Mouse (Mus musculus): ENCODE results near the gene Spns3. TPM values are rescaled to one million over a fixed set of nuclear protein-coding genes. Genes with fewer than 3 reads are reported as not detected.

Gene Spns3
- polyA plus RNA-seq, 1 experiment = not detected

DNA sequence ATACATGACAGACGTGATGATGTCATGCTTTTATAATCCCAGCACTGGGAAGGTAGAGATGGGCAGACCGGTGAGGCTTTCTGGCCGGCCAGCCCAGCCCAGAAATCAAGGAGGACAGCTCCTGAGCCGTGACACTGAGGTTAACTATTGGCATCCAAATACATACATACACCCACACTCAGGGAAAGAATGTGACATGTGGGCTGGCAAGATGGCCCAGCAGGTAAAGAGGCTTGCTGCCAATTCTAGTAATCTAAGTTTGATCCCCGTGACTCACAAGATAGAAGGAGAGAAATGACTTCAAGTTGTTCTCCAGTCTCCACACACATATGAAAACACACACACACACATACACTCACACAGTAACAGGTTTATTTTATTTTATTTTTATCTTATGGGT lies 19.2 kb downstream of the Spns3 start:
- Histone ChIP-seq H3K4me3 (ENCODE audit: insufficient read depth, low read depth, low read length) (no peak overlapping the region), H3K4me1 (ENCODE audit: control insufficient read depth, insufficient read depth, low read length) (no peaks in the 10 kb centered on the region), H3K27ac (ENCODE audit: insufficient read depth, low read depth, low read length) (no peak overlapping the region)
- WGBS = 91% methylated on average over 5 of the region's 5 CpGs
- no peak for TF ChIP-seq CTCF (IDR thresholded peaks at IDR 0.05; ENCODE audit: insufficient read depth, low read depth, low read length)
- TF ChIP-seq POLR2A (IDR thresholded peaks at IDR 0.05; ENCODE audit: insufficient read depth, low read depth, low read length) = no peak

DNA sequence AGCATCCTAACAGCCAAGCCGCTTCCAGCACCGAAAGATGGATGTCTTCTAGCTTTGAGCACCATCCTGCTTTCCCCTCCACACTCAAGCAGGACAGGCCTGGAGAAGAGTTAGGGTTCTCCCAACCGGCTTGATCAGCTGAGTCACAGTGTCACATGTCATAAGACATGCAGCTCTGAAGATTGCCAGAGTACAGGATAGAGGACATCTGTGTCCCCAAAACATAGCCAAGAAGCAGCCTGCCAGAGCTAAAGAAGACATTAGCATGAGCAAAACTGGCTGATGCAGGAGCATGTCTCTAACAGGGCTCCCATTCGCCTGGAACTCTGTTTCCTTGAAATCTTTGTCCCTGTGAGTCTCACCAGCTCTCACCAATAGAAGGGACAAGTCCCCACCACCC lies 24.1 kb downstream of the Spns3 start:
- 90% methylated on average over 4 of the region's 4 CpGs for WGBS
- no peak overlapping the region for H3K4me3 ChIP-seq (ENCODE audit: insufficient read depth, low read depth, low read length)
- TF ChIP-seq POLR2A (IDR thresholded peaks at IDR 0.05; ENCODE audit: insufficient read depth, low read depth, low read length) = no peak
- TF ChIP-seq CTCF (IDR thresholded peaks at IDR 0.05; ENCODE audit: insufficient read depth, low read depth, low read length) = no peak
- H3K27ac ChIP-seq (ENCODE audit: insufficient read depth, low read depth, low read length) = no peak overlapping the region
- peaks cover 4% of the 10 kb centered on the region; the same call in 1 of the 2 replicates for H3K4me1 ChIP-seq (ENCODE audit: control insufficient read depth, insufficient read depth, low read length)

DNA sequence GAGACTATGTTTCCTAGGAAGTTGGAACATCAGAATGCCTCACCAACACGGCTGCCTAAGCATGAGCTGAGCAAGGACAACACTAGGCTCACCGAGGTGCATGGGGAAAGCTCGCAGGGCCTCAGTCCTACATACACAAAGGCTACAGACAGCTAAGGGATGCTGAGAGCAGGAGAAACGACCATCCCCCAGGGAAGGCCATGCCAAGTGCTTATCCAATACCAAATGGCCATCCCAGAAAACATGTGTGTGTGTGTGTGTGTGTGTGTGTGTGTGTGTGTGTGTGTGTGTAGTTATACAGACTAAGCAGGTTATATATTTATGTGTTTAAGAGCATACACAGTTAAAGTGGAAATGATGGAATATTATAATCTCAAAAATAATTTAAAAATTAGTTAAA lies 26.6 kb downstream of the Spns3 start:
- Histone ChIP-seq H3K4me3 (ENCODE audit: insufficient read depth, low read depth, low read length) (no peak overlapping the region), H3K27ac (ENCODE audit: insufficient read depth, low read depth, low read length) (no peak overlapping the region), H3K4me1 (ENCODE audit: control insufficient read depth, insufficient read depth, low read length) (peaks cover 4% of the 10 kb centered on the region; the same call in 1 of the 2 replicates)
- TF ChIP-seq CTCF (IDR thresholded peaks at IDR 0.05; ENCODE audit: insufficient read depth, low read depth, low read length) = no peak
- no peak for TF ChIP-seq POLR2A (IDR thresholded peaks at IDR 0.05; ENCODE audit: insufficient read depth, low read depth, low read length)
- WGBS = 61% methylated on average over 4 of the region's 4 CpGs

DNA sequence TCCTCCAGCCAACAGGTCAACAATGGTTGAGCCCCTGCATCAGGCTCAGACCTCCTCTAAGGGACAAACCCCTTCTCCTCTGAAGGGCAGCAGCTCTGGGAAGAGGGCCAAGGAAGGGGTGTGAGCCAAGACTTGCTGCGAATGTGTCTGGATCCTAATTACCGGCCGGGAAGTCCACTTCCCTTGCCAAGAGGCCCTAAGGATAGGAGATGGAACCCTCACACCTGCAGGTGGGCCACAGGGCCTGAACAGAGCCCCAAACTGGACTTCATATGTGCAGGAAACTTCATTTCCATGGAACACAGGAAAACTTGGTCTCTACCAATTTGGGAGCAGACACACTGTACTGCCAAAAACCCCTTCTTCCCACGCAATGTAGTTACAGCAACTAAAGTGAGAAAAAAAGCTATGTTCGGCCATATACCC lies 27.7 kb downstream of the Spns3 start:
- no peak overlapping the region for H3K4me3 ChIP-seq (ENCODE audit: insufficient read depth, low read depth, low read length)
- H3K27ac ChIP-seq (ENCODE audit: insufficient read depth, low read depth, low read length) = no peak overlapping the region
- TF ChIP-seq POLR2A (IDR thresholded peaks at IDR 0.05; ENCODE audit: insufficient read depth, low read depth, low read length) (no peak), CTCF (IDR thresholded peaks at IDR 0.05; ENCODE audit: insufficient read depth, low read depth, low read length) (no peak)
- H3K4me1 ChIP-seq (ENCODE audit: control insufficient read depth, insufficient read depth, low read length) = peaks cover 4% of the 10 kb centered on the region
- 43% methylated on average over 5 of the region's 5 CpGs for WGBS

DNA sequence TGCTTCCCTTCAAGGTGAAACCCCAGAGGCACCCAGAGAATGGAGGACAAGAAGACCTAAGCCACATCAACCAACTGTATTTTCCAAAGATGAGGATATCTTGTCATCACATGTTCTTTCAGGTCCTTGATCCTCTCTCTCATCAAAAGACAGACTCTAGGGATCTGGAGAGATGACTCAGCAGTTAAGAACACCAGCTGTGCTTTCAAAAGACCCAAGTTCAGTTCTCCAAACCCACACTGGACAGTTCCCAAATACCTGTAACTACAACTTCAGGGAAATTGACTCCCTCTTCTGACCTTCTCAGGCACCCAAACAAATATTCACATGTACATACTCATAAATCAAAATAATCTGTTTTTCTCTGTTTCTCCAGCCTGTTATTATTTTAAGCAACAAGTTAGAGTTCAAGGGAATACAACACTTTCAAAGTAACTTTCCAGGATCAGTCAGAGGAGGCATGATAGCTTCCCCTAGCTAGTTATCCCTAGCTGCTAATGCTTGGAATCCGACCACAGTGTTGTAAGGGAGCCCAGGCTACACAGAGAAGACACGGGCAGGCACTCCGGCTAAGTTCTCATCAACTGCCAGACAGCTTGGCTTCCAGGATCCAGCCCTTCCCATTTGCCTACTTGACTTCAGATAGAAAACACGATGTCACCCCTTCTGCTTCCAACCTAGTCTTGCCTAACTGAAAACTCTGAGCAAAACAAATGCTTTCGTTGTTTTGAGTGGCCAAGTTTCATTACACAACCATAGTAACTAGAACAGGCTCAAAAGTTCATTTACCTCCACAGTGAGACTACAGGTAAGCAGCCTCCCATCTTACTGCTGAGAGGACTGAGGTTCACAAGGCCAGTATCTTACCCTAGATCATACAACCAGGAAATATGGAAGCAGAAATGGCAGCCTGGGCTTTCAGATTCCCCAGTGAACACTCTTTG lies 28.4 kb downstream of the Spns3 start:
- WGBS = 60% methylated on average over 5 of the region's 5 CpGs
- TF ChIP-seq CTCF (IDR thresholded peaks at IDR 0.05; ENCODE audit: insufficient read depth, low read depth, low read length) = no peak
- TF ChIP-seq POLR2A (IDR thresholded peaks at IDR 0.05; ENCODE audit: insufficient read depth, low read depth, low read length) = no peak
- Histone ChIP-seq H3K27ac (ENCODE audit: insufficient read depth, low read depth, low read length) (no peak overlapping the region), H3K4me3 (ENCODE audit: insufficient read depth, low read depth, low read length) (no peak overlapping the region), H3K4me1 (ENCODE audit: control insufficient read depth, insufficient read depth, low read length) (peaks cover 4% of the 10 kb centered on the region)

DNA sequence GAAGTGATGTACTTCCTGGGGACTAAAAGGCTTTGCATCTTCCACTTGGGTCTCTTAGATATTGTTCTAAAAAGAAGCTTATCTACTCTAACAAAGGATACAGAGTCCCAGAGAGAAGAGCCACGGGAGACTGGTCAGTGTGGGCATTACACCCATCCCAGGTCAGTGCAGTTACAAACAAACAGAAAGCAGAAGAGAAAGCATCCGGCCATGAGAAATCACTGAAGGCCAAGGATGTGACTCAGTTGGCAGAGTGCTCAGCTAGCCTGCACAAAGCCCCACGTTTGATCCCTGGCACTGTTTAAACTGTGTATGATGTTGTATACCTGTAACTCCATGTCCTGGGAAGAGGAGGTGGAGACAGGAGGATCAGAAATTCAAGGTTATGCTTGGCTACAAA lies 30.4 kb downstream of the Spns3 start:
- Histone ChIP-seq H3K4me1 (ENCODE audit: control insufficient read depth, insufficient read depth, low read length) (peaks cover 4% of the 10 kb centered on the region), H3K4me3 (ENCODE audit: insufficient read depth, low read depth, low read length) (no peak overlapping the region), H3K27ac (ENCODE audit: insufficient read depth, low read depth, low read length) (no peak overlapping the region)
- TF ChIP-seq POLR2A (IDR thresholded peaks at IDR 0.05; ENCODE audit: insufficient read depth, low read depth, low read length) = no peak
- no peak for TF ChIP-seq CTCF (IDR thresholded peaks at IDR 0.05; ENCODE audit: insufficient read depth, low read depth, low read length)
- WGBS = 68% methylated on average over 3 of the region's 3 CpGs

DNA sequence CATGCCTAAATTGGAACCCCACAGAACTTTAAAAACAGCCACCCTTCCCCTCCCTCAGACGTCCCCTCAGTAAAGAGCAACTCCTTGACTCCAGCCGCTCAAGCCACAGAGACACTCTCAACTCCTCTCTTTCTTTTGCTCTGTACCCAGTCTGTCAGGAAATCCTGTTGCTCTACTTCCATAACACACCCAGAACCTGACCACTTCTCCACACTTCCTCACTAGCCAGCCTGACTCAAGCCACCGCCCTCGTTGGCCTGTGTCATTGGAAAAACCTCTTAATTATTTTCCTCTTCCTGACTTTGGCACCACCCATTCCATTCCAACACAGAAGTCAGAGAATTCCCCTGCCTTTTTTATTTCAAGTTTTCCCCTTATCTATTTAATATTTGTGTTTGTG lies 31.1 kb downstream of the Spns3 start:
- TF ChIP-seq POLR2A (IDR thresholded peaks at IDR 0.05; ENCODE audit: insufficient read depth, low read depth, low read length) (no peak), CTCF (IDR thresholded peaks at IDR 0.05; ENCODE audit: insufficient read depth, low read depth, low read length) (no peak)
- Histone ChIP-seq H3K4me1 (ENCODE audit: control insufficient read depth, insufficient read depth, low read length) (peaks cover 4% of the 10 kb centered on the region), H3K27ac (ENCODE audit: insufficient read depth, low read depth, low read length) (no peak overlapping the region), H3K4me3 (ENCODE audit: insufficient read depth, low read depth, low read length) (no peak overlapping the region)
- 78% methylated on average over 4 of the region's 4 CpGs for WGBS

DNA sequence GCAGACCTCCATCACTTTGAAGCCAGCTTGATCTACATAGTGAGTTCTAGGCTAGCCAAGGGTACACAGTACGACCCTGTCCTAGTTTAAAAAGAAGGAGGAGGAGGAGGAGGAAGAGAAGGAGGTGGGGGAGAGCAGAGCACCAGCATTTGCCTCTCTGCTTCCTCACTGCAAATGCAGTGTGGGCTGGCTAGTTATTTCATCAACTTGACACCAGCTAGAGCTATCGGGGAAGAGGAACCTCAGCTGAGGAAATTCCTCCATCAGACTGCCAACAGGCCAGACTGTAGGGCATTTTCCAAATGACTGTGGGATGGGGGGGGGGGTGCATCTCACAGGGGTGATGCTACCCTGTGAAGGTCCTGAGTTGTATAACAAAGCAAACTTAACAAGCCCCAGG lies 31.9 kb downstream of the Spns3 start:
- Histone ChIP-seq H3K27ac (ENCODE audit: insufficient read depth, low read depth, low read length) (no peak overlapping the region), H3K4me3 (ENCODE audit: insufficient read depth, low read depth, low read length) (no peak overlapping the region), H3K4me1 (ENCODE audit: control insufficient read depth, insufficient read depth, low read length) (peaks cover 4% of the 10 kb centered on the region)
- TF ChIP-seq POLR2A (IDR thresholded peaks at IDR 0.05; ENCODE audit: insufficient read depth, low read depth, low read length) (no peak), CTCF (IDR thresholded peaks at IDR 0.05; ENCODE audit: insufficient read depth, low read depth, low read length) (no peak)
- WGBS = 35% methylated on average over 2 of the region's 2 CpGs

DNA sequence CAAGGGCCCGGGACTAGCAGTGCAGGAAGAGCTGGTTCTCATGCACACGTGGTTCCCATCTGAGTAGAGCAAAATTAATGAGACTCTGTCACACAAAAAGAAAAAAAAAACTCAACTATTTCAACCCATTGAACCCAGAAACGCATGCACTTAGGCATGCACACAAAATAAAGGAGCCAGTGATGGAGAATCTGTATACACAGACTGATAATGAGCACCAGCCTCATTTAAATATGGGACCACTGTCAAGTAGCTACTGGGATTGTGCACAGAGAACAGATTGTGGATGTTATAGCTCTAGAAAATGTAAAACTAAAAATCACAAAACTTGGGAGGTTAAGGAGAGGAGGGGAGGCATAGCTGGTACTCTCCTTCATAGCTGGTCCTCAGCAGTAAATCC lies 35.3 kb downstream of the Spns3 start:
- no peak overlapping the region for H3K4me3 ChIP-seq (ENCODE audit: insufficient read depth, low read depth, low read length)
- 50% methylated on average over 3 of the region's 3 CpGs for WGBS
- no peak overlapping the region for H3K27ac ChIP-seq (ENCODE audit: insufficient read depth, low read depth, low read length)
- TF ChIP-seq POLR2A (IDR thresholded peaks at IDR 0.05; ENCODE audit: insufficient read depth, low read depth, low read length) (no peak), CTCF (IDR thresholded peaks at IDR 0.05; ENCODE audit: insufficient read depth, low read depth, low read length) (no peak)
- no peaks in the 10 kb centered on the region; the same call in 1 of the 2 replicates for H3K4me1 ChIP-seq (ENCODE audit: control insufficient read depth, insufficient read depth, low read length)

Data from olfactory bulb, adult 2 months (tissue).